ENCODE assay signal across 22 mouse cellular contexts in the genomic region with DNA sequence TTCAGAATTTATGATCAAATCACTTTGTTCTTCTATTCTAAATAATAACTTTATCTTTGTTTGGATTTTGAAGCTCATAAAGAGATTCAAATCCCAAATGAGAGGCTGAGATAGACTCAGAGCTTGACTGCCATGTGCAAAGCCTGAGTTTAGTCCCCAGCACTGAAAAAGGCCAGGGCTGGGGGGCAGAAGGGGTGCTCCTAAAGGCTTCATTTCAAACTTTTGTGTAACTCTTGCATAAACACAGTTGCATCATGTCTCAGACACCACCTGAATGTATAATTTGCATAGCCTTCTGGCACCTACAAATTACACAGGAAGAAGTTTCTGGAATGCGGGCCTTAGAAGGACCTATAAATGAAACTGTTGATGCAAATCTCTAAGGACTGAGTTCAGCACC. TPM values are rescaled to one million over a fixed set of nuclear protein-coding genes. Genes with fewer than 3 reads are reported as not detected.
DNase-seq lines count a peak whose midpoint lies in the region; ATAC-seq lines count a peak whose summit lies in the region.
"Had no signal": no experiment of that assay in that cellular context is flagged by ENCODE, and none has a peak within 500 bp of the region (broad histone marks: within the 10 kb centered on the region; RNA-seq: fewer than 3 reads in every experiment).

No protein-coding gene starts in this region.

- peaks cover 19% of the 10 kb centered on the region for H3K27me3 ChIP-seq in forebrain, embryonic 13.5 days
- peaks cover 83% of the 10 kb centered on the region for H3K27me3 ChIP-seq in forebrain, embryonic 10.5 days (ENCODE audit: poor library complexity, severe bottlenecking)
- peaks cover 12% of the 10 kb centered on the region; the same call in 1 of the 2 replicates for H3K27me3 ChIP-seq in forebrain, embryonic 15.5 days
- H3K27me3 ChIP-seq in forebrain, embryonic 12.5 days = peaks cover 39% of the 10 kb centered on the region
- 0 out of 2 replicates have a peak, but pooled peaks cover 9% of the 10 kb centered on the region for H3K27me3 ChIP-seq in midbrain, embryonic 13.5 days
- no peaks in the 10 kb centered on the region for H3K27me3 ChIP-seq in midbrain, embryonic 14.5 days (ENCODE audit: control insufficient read depth, insufficient read depth, low read length)
- H3K27me3 ChIP-seq in limb, embryonic 10.5 days (ENCODE audit: low read depth, poor library complexity, severe bottlenecking) = no peaks in the 10 kb centered on the region
- peaks cover 2% of the 10 kb centered on the region; the same call in 1 of the 2 replicates for H3K27me3 ChIP-seq in hindbrain, embryonic 12.5 days
- H3K27me3 ChIP-seq: CH12.LX; embryonic facial prominence, embryonic 12.5 days; Patski had no signal

- no peak; the same call in 1 of the 2 replicates for ATAC-seq in forebrain, embryonic 13.5 days
- ATAC-seq in forebrain, embryonic 15.5 days (replicated peaks) = peak; percentile 66
- no peak; the same call in 1 of the 2 replicates for ATAC-seq in forebrain, embryonic 12.5 days (ENCODE audit: low FRiP score)
- ATAC-seq in midbrain, embryonic 13.5 days = 0 out of 2 replicates have a peak, but pooled peaks have one; percentile 11
- no peak for ATAC-seq in midbrain, embryonic 14.5 days (ENCODE audit: low FRiP score, low TSS enrichment)
- no peak for ATAC-seq in hindbrain, embryonic 12.5 days (ENCODE audit: low FRiP score)
- ATAC-seq: activated CD4-positive, CD25-positive, alpha-beta regulatory T cell, adult 4 months; CD4-positive, CD25-positive, alpha-beta regulatory T cell, adult 4 months; Patski had no signal

- H3K27ac ChIP-seq in forebrain, embryonic 13.5 days = no peak overlapping the region
- H3K27ac ChIP-seq in forebrain, embryonic 10.5 days = no peak overlapping the region
- H3K27ac ChIP-seq in forebrain, embryonic 15.5 days (replicated peaks) = no peak overlapping the region
- H3K27ac ChIP-seq in forebrain, embryonic 12.5 days = no peak overlapping the region
- no peak overlapping the region for H3K27ac ChIP-seq in midbrain, embryonic 13.5 days
- H3K27ac ChIP-seq in midbrain, embryonic 14.5 days (replicated peaks; ENCODE audit: low read depth, low read length) = no peak overlapping the region
- H3K27ac ChIP-seq in limb, embryonic 10.5 days = peak overlapping the region; percentile 75
- no peak overlapping the region for H3K27ac ChIP-seq in hindbrain, embryonic 12.5 days
- H3K27ac ChIP-seq: embryonic facial prominence, embryonic 10.5 days; embryonic facial prominence, embryonic 12.5 days had no signal

- 49% methylated on average over 1 of the region's 1 CpGs for WGBS in forebrain, embryonic 13.5 days
- WGBS in forebrain, embryonic 10.5 days = 82% methylated on average over 1 of the region's 1 CpGs
- WGBS in forebrain, embryonic 15.5 days = 25% methylated on average over 1 of the region's 1 CpGs
- 66% methylated on average over 1 of the region's 1 CpGs for WGBS in forebrain, embryonic 12.5 days
- 72% methylated on average over 1 of the region's 1 CpGs for WGBS in midbrain, embryonic 13.5 days
- WGBS in midbrain, embryonic 14.5 days = 78% methylated on average over 1 of the region's 1 CpGs
- WGBS in limb, embryonic 10.5 days = 81% methylated on average over 1 of the region's 1 CpGs
- WGBS in hindbrain, embryonic 12.5 days = 86% methylated on average over 1 of the region's 1 CpGs

- DNase-seq in forebrain, embryonic 10.5 days (ENCODE audit: extremely low spot score, low spot score) = no peak
- DNase-seq in midbrain, embryonic 14.5 days = no peak
- no peak for DNase-seq in limb, embryonic 10.5 days (ENCODE audit: low spot score)
- DNase-seq: adrenal gland, adult 8-10 months; adrenal gland, postnatal 14 days; adrenal gland, postnatal 36 days; B cell, adult 2 months; cerebellum, adult 11-12 months; cerebellum, adult 2 months; cerebellum, adult 9-10 months had no signal

- H3K4me1 ChIP-seq in forebrain, embryonic 13.5 days = peaks cover 6% of the 10 kb centered on the region
- peaks cover 17% of the 10 kb centered on the region for H3K4me1 ChIP-seq in forebrain, embryonic 10.5 days
- peaks cover 6% of the 10 kb centered on the region; the same call in 1 of the 2 replicates for H3K4me1 ChIP-seq in forebrain, embryonic 15.5 days
- peaks cover 8% of the 10 kb centered on the region for H3K4me1 ChIP-seq in forebrain, embryonic 12.5 days
- no peaks in the 10 kb centered on the region for H3K4me1 ChIP-seq in midbrain, embryonic 13.5 days (replicated peaks)
- H3K4me1 ChIP-seq in midbrain, embryonic 14.5 days (ENCODE audit: control insufficient read depth, insufficient read depth, low read length) = no peaks in the 10 kb centered on the region
- peaks cover 21% of the 10 kb centered on the region for H3K4me1 ChIP-seq in limb, embryonic 10.5 days
- no peaks in the 10 kb centered on the region for H3K4me1 ChIP-seq in hindbrain, embryonic 12.5 days
- H3K4me1 ChIP-seq: embryonic facial prominence, embryonic 12.5 days had no signal

- no peaks in the 10 kb centered on the region for H3K36me3 ChIP-seq in forebrain, embryonic 13.5 days (ENCODE audit: poor library complexity, severe bottlenecking)
- H3K36me3 ChIP-seq in forebrain, embryonic 10.5 days (replicated peaks) = no peaks in the 10 kb centered on the region
- no peaks in the 10 kb centered on the region for H3K36me3 ChIP-seq in forebrain, embryonic 15.5 days
- H3K36me3 ChIP-seq in forebrain, embryonic 12.5 days (replicated peaks) = no peaks in the 10 kb centered on the region
- H3K36me3 ChIP-seq in midbrain, embryonic 13.5 days = no peaks in the 10 kb centered on the region
- H3K36me3 ChIP-seq in midbrain, embryonic 14.5 days (ENCODE audit: control insufficient read depth, insufficient read depth, low read length) = no peaks in the 10 kb centered on the region
- no peaks in the 10 kb centered on the region for H3K36me3 ChIP-seq in limb, embryonic 10.5 days
- H3K36me3 ChIP-seq in hindbrain, embryonic 12.5 days = no peaks in the 10 kb centered on the region
- H3K36me3 ChIP-seq: embryonic facial prominence, embryonic 10.5 days; embryonic facial prominence, embryonic 12.5 days; G1E had no signal

- peak overlapping the region; percentile 20; the same call in 1 of the 2 replicates for H3K4me2 ChIP-seq in forebrain, embryonic 13.5 days
- no peak overlapping the region for H3K4me2 ChIP-seq in forebrain, embryonic 15.5 days (replicated peaks)
- H3K4me2 ChIP-seq in forebrain, embryonic 12.5 days = no peak overlapping the region
- H3K4me2 ChIP-seq in midbrain, embryonic 13.5 days (replicated peaks) = no peak overlapping the region
- no peak overlapping the region for H3K4me2 ChIP-seq in midbrain, embryonic 14.5 days (ENCODE audit: low read length)
- no peak overlapping the region for H3K4me2 ChIP-seq in hindbrain, embryonic 12.5 days (replicated peaks)
- H3K4me2 ChIP-seq: embryonic facial prominence, embryonic 12.5 days had no signal

- H3K9me3 ChIP-seq in forebrain, embryonic 13.5 days (replicated peaks) = no peaks in the 10 kb centered on the region
- H3K9me3 ChIP-seq in forebrain, embryonic 10.5 days = no peaks in the 10 kb centered on the region
- no peaks in the 10 kb centered on the region for H3K9me3 ChIP-seq in forebrain, embryonic 15.5 days
- H3K9me3 ChIP-seq in forebrain, embryonic 12.5 days = no peaks in the 10 kb centered on the region
- H3K9me3 ChIP-seq in midbrain, embryonic 13.5 days = no peaks in the 10 kb centered on the region
- no peaks in the 10 kb centered on the region for H3K9me3 ChIP-seq in midbrain, embryonic 14.5 days (ENCODE audit: control insufficient read depth, low read length)
- H3K9me3 ChIP-seq in limb, embryonic 10.5 days (replicated peaks) = no peaks in the 10 kb centered on the region
- no peaks in the 10 kb centered on the region for H3K9me3 ChIP-seq in hindbrain, embryonic 12.5 days (replicated peaks)
- H3K9me3 ChIP-seq: embryonic facial prominence, embryonic 10.5 days; embryonic facial prominence, embryonic 12.5 days; G1E had no signal

- H3K4me3 ChIP-seq in forebrain, embryonic 13.5 days = no peak overlapping the region
- no peak overlapping the region for H3K4me3 ChIP-seq in forebrain, embryonic 10.5 days
- no peak overlapping the region for H3K4me3 ChIP-seq in forebrain, embryonic 15.5 days
- no peak overlapping the region for H3K4me3 ChIP-seq in forebrain, embryonic 12.5 days (replicated peaks)
- no peak overlapping the region for H3K4me3 ChIP-seq in midbrain, embryonic 13.5 days (replicated peaks)
- H3K4me3 ChIP-seq in midbrain, embryonic 14.5 days (replicated peaks; ENCODE audit: low read depth, low read length) = no peak overlapping the region
- no peak overlapping the region for H3K4me3 ChIP-seq in limb, embryonic 10.5 days
- H3K4me3 ChIP-seq in hindbrain, embryonic 12.5 days = no peak overlapping the region
- H3K4me3 ChIP-seq: embryonic facial prominence, embryonic 10.5 days; embryonic facial prominence, embryonic 12.5 days had no signal

- H3K9ac ChIP-seq in forebrain, embryonic 13.5 days = no peak overlapping the region
- no peak overlapping the region for H3K9ac ChIP-seq in forebrain, embryonic 15.5 days (replicated peaks)
- H3K9ac ChIP-seq in forebrain, embryonic 12.5 days = no peak overlapping the region
- H3K9ac ChIP-seq in midbrain, embryonic 13.5 days (replicated peaks) = no peak overlapping the region
- no peak overlapping the region for H3K9ac ChIP-seq in midbrain, embryonic 14.5 days (replicated peaks; ENCODE audit: low read length)
- H3K9ac ChIP-seq in hindbrain, embryonic 12.5 days = no peak overlapping the region
- H3K9ac ChIP-seq: embryonic facial prominence, embryonic 12.5 days had no signal

RNA-seq across cellular contexts. Expression of a gene that starts 57.8 kb away (rescaled TPM):
- 18.3 and 20.3 TPM in 2 replicates for polyA plus RNA-seq in forebrain, embryonic 13.5 days (2015; fragmentation: Nextera tagmentation; extraction: Ambion mirVana)
- polyA plus RNA-seq in forebrain, embryonic 10.5 days (2016; fragmentation: Nextera tagmentation; extraction: Ambion mirVana) = 38.2 and 40.2 TPM in 2 replicates
- 19.2 and 19.5 TPM in 2 replicates for polyA plus RNA-seq in forebrain, embryonic 15.5 days (2015; fragmentation: Nextera tagmentation; extraction: Ambion mirVana)
- polyA plus RNA-seq in forebrain, embryonic 12.5 days (2016; fragmentation: Nextera tagmentation; extraction: Ambion mirVana) = 23.7 and 27.4 TPM in 2 replicates
- 23.0 and 25.0 TPM in 2 replicates for polyA plus RNA-seq in midbrain, embryonic 13.5 days (2015; fragmentation: Nextera tagmentation; extraction: Ambion mirVana)
- polyA plus RNA-seq in midbrain, embryonic 14.5 days (2014; fragmentation: Nextera tagmentation; extraction: Ambion mirVana) = 17.1 and 23.6 TPM in 2 replicates
- 41.1 and 42.7 TPM in 2 replicates for polyA plus RNA-seq in limb, embryonic 10.5 days (2016; fragmentation: Nextera tagmentation; extraction: Ambion mirVana)
- polyA plus RNA-seq in hindbrain, embryonic 12.5 days (2016; fragmentation: Nextera tagmentation; extraction: Ambion mirVana) = 29.0 and 29.5 TPM in 2 replicates

Comparison
In these comparisons a context has a peak if more than half of its experiments do, and no peak if none do; other contexts are left out.
1. ATAC-seq: peak in forebrain, embryonic 15.5 days (single experiment) and midbrain, embryonic 13.5 days (single experiment); none in forebrain, embryonic 13.5 days (single experiment), forebrain, embryonic 12.5 days (single experiment), midbrain, embryonic 14.5 days (single experiment) and hindbrain, embryonic 12.5 days (single experiment).